Mouse (Mus musculus) liver, postnatal 0 days (tissue): ENCODE data around the gene Elfn2. TPM values are rescaled to one million over a fixed set of nuclear protein-coding genes. Genes with fewer than 3 reads are reported as not detected.

Experiments used
- ATAC-seq: fragments of 200-750 bp; cut with Nextera tagmentation; 2 replicates; pipeline ENCODE4 v1.8.0; 2017; ENCODE audit warnings: mild to moderate bottlenecking, moderate library complexity
- DNase-seq: peaks from one replicate; pipeline ENCODE4 v3.0.0-alpha.2; 2016
- H3K27ac ChIP-seq: fragments of 300-500 bp; sonication (generic); 2 replicates; pipeline ENCODE4 v1.5.1; 2014; ENCODE audit warnings: antibody characterized with exemption, moderate library complexity, mild to moderate bottlenecking, low read depth
- H3K27me3 ChIP-seq: fragments of 300-500 bp; sonication (generic); 2 replicates; pipeline ENCODE4 v1.6.1; 2014; ENCODE audit warnings: low read length, control low read depth, mixed read lengths; ENCODE audit not compliant: insufficient read depth
- H3K36me3 ChIP-seq: fragments of 300-500 bp; sonication (generic); replicated peaks from 2 replicates; pipeline ENCODE4 v1.6.1; 2014; ENCODE audit warnings: mild to moderate bottlenecking, control low read depth, low read length, moderate library complexity, mixed read lengths; ENCODE audit not compliant: insufficient read depth
- H3K4me1 ChIP-seq: fragments of 300-500 bp; sonication (generic); 2 replicates; pipeline ENCODE4 v1.6.1; 2014; ENCODE audit warnings: antibody characterized with exemption, mild to moderate bottlenecking, control low read depth; ENCODE audit not compliant: insufficient read depth
- H3K4me2 ChIP-seq: fragments of 300-500 bp; sonication (generic); 2 replicates; pipeline ENCODE4 v1.6.1; 2014; ENCODE audit warnings: low read depth, mild to moderate bottlenecking, low read length, moderate library complexity, mixed read lengths
- H3K4me3 ChIP-seq: fragments of 300-500 bp; sonication (generic); 2 replicates; pipeline ENCODE4 v1.5.1; 2014; ENCODE audit warnings: low read depth, low read length
- H3K9ac ChIP-seq: fragments of 300-500 bp; sonication (generic); replicated peaks from 2 replicates; pipeline ENCODE4 v1.6.1; 2014; ENCODE audit warnings: mild to moderate bottlenecking, moderate library complexity
- H3K9me3 ChIP-seq: fragments of 300-500 bp; sonication (generic); 2 replicates; pipeline ENCODE4 v1.6.1; 2016; ENCODE audit warnings: mild to moderate bottlenecking, control low read depth, low read length, mixed read lengths
- CTCF ChIP-seq: sonication (generic); IDR thresholded peaks from 2 replicates; pipeline ENCODE4 v1.5.1; 2016; ENCODE audit warnings: antibody characterized with exemption, low read depth
- EP300 ChIP-seq: IDR thresholded peaks from 2 replicates; pipeline ENCODE4 v1.6.1; 2016; ENCODE audit warnings: antibody characterized with exemption, low read depth, mild to moderate bottlenecking
- WGBS: fragments of 180-500 bp; shearing (Covaris S2); extraction: QIAGEN DNeasy Blood & Tissue Kit; methylation state at CpG from one replicate; pipeline ENCODE4 v1.1.7; 2014; ENCODE audit not compliant: insufficient replicate concordance; 5-methylcytosine and 5-hydroxymethylcytosine counted together
- polyA plus RNA-seq: library from polyadenylated mRNA; unstranded; fragments of >200 nt; fragmentation: Nextera tagmentation; extraction: Ambion mirVana; gene quantifications from 2 replicates; pipeline ENCODE4 v1.2.1, GENCODE M21; 2015

Gene Elfn2
- polyA plus RNA-seq, 1 experiment from 2014 or later: not detected

GRCm38 (mm10) chr15:78709767-78710166 lies 8.8 kb downstream of the Elfn2 start:
- Histone ChIP-seq H3K27ac (no peak overlapping the region), H3K27me3 (peaks cover 45% of the 10 kb centered on the region), H3K9me3 (no peaks in the 10 kb centered on the region), H3K4me1 (no peaks in the 10 kb centered on the region), H3K4me3 (no peak overlapping the region), H3K4me2 (no peak overlapping the region), H3K9ac (no peak overlapping the region), H3K36me3 (no peaks in the 10 kb centered on the region)
- WGBS: 34% methylated on average over 7 of the region's 7 CpGs
- ATAC-seq (no peak), DNase-seq (no peak)
- TF ChIP-seq CTCF (no peak), EP300 (no peak)

- 46% methylated on average over 3 of the region's 3 CpGs for WGBS
- H3K27me3 ChIP-seq: peaks cover 15% of the 10 kb centered on the region
- TF ChIP-seq CTCF: no peak
- no peak for TF ChIP-seq EP300
Measured at GRCm38 (mm10) chr15:78706630-78707029, 11.9 kb downstream of the Elfn2 start.

DNA sequence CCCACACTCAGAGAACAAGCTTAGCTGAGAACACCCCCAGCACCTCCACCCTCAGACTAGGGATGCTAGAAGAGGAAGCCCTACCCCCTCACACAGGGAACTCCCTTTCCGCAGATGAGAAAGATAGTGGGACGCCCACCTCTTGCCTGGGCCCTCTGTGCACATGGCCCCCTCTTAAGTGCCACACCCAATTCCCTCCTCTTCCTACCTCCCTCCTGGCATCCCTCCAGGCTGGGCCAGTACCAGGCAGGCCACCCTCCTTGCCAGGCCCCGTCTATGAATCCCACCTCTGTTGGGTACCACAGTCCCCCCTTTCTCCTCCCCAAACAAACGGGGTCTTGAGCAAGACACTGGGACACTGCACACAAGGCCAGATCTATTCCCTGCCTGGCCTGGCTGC lies 13.7 kb downstream of the Elfn2 start:
- Histone ChIP-seq H3K4me2 (no peak overlapping the region), H3K27me3 (no peaks in the 10 kb centered on the region)

More at GRCm38 (mm10) chr15:78706630-78707029, 11.9 kb downstream of the Elfn2 start:
- no peak for DNase-seq
- Histone ChIP-seq H3K36me3 (no peaks in the 10 kb centered on the region), H3K9me3 (no peaks in the 10 kb centered on the region), H3K4me1 (no peaks in the 10 kb centered on the region), H3K4me3 (no peak overlapping the region), H3K27ac (no peak overlapping the region), H3K9ac (no peak overlapping the region), H3K4me2 (no peak overlapping the region)
- no peak for ATAC-seq

GRCm38 (mm10) chr15:78704007-78704406 lies 14.6 kb downstream of the Elfn2 start:
- Histone ChIP-seq H3K36me3 (no peaks in the 10 kb centered on the region), H3K9me3 (no peaks in the 10 kb centered on the region), H3K27me3 (no peaks in the 10 kb centered on the region), H3K4me1 (no peaks in the 10 kb centered on the region), H3K9ac (no peak overlapping the region), H3K4me2 (no peak overlapping the region), H3K27ac (no peak overlapping the region), H3K4me3 (no peak overlapping the region)
- 66% methylated on average over 3 of the region's 3 CpGs for WGBS
- DNase-seq (no peak), ATAC-seq (no peak)
- no peak for TF ChIP-seq EP300
- no peak for TF ChIP-seq CTCF

More for the DNA sequence above, 13.7 kb downstream of the Elfn2 start:
- Histone ChIP-seq H3K4me3 (no peak overlapping the region), H3K9ac (no peak overlapping the region), H3K27ac (no peak overlapping the region), H3K36me3 (no peaks in the 10 kb centered on the region), H3K9me3 (no peaks in the 10 kb centered on the region), H3K4me1 (no peaks in the 10 kb centered on the region)
- TF ChIP-seq CTCF (no peak), EP300 (no peak)
- WGBS: 59% methylated on average over 4 of the region's 4 CpGs
- no peak for DNase-seq
- no peak for ATAC-seq

GRCm38 (mm10) chr15:78700420-78700819 lies 18.2 kb downstream of the Elfn2 start:
- no peak overlapping the region for H3K27ac ChIP-seq
- DNase-seq (no peak), ATAC-seq (no peak)
- H3K9ac ChIP-seq: no peak overlapping the region
- H3K4me1 ChIP-seq: no peaks in the 10 kb centered on the region
- H3K9me3 ChIP-seq: no peaks in the 10 kb centered on the region
- H3K36me3 ChIP-seq: no peaks in the 10 kb centered on the region
- no peak overlapping the region for H3K4me3 ChIP-seq
- H3K27me3 ChIP-seq: peaks cover 7% of the 10 kb centered on the region; the same call in 1 of the 2 replicates
- H3K4me2 ChIP-seq: no peak overlapping the region
- TF ChIP-seq EP300: no peak
- no peak for TF ChIP-seq CTCF
- WGBS: 64% methylated on average over 2 of the region's 2 CpGs

DNA sequence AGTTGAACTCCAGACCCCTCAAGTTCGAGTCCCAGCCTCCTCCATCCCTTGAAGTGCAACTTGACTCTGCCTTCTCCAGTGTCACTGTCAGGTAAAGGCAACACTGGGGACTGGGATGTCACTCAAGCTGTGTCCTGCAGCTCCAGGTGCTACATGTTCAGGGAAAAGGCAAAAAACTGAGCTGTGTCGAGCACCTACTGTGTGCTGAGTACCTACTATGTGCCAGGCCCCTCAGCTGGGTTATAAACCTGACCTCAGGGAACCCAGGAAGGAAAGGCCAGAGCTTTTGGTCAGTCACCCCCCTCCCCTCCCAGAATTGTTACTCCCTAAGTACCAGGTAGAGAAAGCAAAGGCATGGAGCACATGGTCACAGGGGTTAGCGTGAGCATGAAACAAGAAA lies 19.1 kb downstream of the Elfn2 start:
- Histone ChIP-seq H3K4me2 (no peak overlapping the region), H3K9ac (no peak overlapping the region), H3K9me3 (no peaks in the 10 kb centered on the region), H3K27ac (no peak overlapping the region), H3K36me3 (no peaks in the 10 kb centered on the region), H3K27me3 (peaks cover 7% of the 10 kb centered on the region; the same call in 1 of the 2 replicates), H3K4me1 (no peaks in the 10 kb centered on the region), H3K4me3 (no peak overlapping the region)
- no peak for TF ChIP-seq EP300
- no peak for TF ChIP-seq CTCF
- DNase-seq (no peak), ATAC-seq (no peak)
- 39% methylated on average over 3 of the region's 3 CpGs for WGBS

- no peak for DNase-seq
- Histone ChIP-seq H3K27me3 (peaks cover 7% of the 10 kb centered on the region; the same call in 1 of the 2 replicates), H3K4me2 (no peak overlapping the region), H3K9me3 (no peaks in the 10 kb centered on the region), H3K4me1 (no peaks in the 10 kb centered on the region), H3K36me3 (no peaks in the 10 kb centered on the region), H3K9ac (no peak overlapping the region), H3K27ac (no peak overlapping the region), H3K4me3 (no peak overlapping the region)
- WGBS: 69% methylated on average over 13 of the region's 13 CpGs
- no peak for ATAC-seq
- TF ChIP-seq EP300: no peak
- TF ChIP-seq CTCF: no peak
Measured at GRCm38 (mm10) chr15:78698491-78699135, 20.0 kb downstream of the Elfn2 start.
